Mouse (Mus musculus) ovary, postnatal 14 days (tissue): ENCODE data around the gene Keap1.
"Not testable (repeated sequence)": the region's sequence is repeated elsewhere in the genome, so short reads cannot be mapped to it uniquely, and the experiment has no call there.

Experiments used
- DNase-seq: peaks from one replicate; pipeline ENCODE4 v3.0.0; 2022; ENCODE audit warnings: low spot score

Gene Keap1

DNA sequence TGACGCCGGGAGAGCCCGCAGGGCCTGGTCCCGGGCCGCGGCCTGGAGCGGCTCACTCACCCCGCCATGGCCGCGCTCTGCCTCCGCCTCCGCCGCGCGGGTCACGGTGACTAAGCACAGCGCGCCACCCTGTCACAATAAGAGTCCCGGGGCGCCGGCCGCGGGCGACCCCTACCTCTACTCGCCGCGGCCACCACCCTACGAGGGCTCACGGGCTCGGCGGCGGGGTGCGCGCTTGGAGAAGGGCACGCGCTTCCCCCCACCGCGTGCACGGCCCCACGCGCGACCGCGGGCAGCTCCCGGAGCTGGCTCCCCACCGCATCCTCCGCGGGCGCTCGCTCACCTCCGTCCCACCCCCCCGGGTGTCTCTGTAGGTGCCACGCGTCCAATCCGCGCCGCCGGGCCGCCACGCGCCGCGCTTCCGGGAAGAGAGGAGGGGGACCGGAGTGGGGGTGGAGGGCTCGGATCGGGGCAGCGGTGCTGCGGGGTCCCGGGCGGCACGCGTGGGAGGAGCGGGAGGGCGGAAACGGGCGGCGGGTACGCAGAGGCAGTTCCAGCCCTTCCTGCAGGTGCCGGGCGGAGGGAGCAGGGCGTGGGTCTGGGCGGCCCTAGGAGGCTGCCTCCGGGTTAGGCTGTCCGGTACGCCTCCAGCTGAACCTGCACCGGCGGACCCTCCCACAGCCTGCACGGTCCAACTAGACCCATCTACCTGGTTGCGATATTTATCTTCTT, at the start of gene Keap1:
Gene Keap1, minus strand, starts transcription at position 629 of the 732 bp plus-strand sequence.
- DNase-seq, result peak; percentile 72

DNA sequence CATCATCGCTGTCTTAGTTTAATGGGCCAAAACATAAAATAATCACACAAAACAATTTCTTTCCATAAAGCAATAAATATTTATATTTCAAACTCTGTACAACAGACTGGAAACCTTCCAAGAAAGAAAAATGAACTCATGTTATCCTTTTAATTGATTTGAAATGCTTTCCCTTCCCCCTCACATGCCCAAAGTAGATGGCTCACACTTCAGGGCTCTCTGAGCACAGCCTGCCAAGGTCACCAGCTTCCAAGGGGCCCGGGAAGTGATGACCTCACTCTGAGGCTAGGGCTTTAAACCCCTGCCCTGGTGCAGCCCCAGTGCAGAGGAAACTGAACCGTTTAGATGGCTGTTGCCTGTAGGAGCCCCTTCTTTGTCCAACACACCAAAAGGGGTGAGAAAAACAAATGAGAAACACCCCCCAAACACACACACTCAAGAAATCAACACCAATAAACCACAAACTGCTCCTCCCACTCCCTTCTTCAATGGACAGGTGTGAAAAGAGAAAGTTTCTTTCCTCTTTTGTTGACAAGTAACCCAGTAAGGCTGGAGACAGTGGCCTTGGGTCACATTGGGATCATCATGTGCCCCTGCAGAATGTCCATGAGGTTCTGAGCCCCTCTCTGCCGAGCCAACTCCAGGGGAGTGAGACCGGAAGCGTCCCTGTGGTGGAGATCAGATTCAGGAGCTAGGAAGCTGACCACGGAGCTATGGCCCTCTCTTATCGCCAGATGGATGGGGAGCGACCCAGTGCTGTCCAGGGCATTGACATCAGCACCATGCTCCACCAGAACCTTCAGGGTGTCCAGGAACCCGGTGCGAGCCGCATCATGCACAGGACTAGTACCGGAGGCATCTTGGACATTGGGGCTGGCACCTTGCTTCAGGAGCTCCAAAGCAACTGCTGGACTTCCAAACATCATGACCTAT, 49.5 kb upstream of the Keap1 start:
- no peak for DNase-seq

DNA sequence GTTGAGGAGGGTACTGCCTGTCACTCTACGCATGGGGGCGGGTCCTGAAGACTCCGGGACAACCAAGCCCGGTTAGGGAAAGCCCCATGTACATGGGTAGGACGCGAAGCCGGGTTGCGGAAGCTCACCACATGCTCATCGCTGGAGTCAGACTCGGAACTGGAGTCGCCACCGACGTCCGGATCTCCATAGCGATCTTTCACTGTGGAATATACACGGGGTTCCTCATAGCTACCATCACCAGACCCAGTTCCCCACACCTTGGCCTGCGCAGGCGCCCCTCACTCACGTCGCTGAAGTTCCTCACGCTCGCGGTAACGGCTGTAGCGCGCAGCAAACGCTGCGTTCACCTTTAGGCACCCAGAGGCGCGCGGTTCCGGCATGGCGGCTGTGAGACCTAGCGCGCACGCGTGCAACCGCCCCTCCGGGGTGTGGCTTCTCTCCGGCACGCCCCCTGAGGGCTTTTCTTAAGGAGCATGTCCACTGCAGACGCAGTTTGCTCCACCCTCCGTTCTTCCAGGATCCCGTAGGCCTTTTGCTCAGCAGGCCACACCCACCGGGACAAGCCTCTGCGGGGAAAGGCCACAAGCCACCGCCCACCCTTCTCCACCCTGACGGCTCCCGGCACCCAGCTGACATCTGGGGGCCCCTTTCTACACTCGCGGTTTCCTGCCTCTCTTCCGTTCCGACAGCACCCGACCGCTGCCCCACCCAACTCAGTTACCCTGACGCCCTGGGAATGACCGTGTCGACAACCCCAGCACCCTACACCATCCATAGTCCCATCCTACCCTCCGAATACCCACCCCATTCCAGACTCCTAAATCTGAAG, 48.6 kb upstream of the Keap1 start, which contains the start of gene Kri1:
Gene Kri1, minus strand, starts transcription at position 399 of the 832 bp plus-strand sequence.
- DNase-seq, result peak; percentile 96

DNA sequence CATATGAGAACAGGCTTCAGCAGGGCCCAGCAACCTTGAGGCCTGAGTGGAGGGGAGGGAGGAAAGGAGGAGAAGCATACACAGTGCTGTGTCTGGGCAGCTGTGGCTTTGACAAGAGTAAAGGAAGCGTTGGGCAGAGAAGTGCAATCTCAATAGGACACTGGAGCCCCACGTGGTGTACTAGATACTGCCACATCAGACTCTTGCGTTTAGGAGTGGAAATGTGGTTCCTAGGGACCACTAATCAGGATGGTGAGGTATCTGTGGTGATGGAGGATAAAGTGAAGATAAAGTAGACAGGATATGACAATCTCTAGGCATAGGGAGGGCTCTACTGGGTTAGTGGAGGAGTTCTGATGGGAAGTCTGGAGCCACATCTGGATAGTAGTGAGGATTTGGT, 47.6 kb upstream of the Keap1 start:
- DNase-seq, result no peak

DNA sequence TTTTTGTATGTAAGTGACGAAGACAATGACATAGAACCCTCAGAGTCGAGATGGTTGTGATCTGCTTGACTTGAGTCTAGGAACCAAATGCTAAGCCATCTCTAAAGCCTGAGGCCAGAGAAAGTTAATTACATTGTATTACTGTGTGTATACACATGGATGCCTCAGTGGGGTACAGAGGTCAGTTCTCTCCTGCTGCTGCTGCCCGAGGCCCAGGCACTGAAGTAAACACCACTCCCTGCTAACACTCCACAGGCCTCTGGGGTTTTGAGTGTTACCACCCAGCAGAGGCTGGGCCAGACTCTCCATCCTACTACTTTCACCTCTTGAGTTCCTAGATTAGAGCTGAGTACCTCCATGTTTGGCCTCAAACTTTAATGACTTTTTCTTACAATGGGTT, 44.8 kb upstream of the Keap1 start:
- DNase-seq, result no peak

DNA sequence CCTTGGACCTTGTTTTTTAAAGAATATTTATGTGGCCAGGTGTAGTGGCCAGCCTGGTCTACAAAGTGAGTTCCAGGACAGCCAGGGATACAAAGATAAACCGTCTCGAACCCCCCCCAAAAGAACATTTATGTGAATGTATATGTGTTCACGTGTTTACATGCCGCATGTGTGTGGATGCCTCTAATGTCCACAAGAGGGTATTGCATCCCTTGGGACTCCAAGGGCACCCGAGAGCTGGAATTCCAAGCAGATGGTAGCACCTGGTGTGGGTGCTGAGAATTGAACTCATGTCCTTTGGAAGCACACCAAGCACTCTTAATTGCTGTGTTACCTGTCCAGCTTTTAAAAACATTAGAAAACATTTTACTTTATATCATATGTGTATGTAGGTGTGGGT, 44.4 kb upstream of the Keap1 start:
- no peak for DNase-seq

DNA sequence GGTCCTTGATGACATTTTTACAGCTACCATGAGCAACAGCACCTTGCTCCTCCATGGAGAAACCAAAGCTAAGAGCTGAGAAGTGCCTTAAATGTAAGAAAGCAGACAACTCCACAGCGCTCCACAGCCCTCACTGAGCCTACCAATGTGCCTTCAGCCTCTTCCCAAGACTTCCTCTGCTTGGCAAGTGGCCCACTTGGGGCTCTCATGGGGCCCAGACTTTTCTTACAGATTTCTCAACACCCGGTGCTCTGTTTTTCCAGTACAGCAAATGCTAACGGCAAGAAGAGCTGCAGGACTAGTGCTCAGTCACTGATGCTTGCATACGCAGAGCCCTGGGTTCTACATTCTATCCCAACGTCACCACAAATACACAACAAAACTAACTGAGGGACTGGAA, 38.6 kb upstream of the Keap1 start:
- no peak for DNase-seq

DNA sequence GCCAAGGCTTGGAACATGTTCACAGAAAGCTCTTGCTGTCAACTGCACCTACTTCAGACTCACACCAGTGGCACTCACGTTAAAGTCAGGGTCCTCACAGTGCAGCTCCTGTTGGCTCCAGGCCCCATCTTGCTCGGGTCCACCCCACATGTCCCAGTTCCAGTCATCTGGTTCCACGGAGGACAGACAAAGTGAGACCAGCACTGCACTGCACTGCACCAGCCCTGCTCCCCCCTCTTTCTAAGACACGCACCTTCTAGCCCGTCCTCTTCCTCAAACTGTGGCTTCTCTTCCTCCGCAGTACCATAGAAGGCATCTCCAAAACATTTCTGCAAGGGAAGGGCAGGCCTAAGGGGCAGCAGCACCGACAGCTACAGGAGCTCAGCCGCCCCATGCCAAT, 37.1 kb upstream of the Keap1 start:
- no peak for DNase-seq

DNA sequence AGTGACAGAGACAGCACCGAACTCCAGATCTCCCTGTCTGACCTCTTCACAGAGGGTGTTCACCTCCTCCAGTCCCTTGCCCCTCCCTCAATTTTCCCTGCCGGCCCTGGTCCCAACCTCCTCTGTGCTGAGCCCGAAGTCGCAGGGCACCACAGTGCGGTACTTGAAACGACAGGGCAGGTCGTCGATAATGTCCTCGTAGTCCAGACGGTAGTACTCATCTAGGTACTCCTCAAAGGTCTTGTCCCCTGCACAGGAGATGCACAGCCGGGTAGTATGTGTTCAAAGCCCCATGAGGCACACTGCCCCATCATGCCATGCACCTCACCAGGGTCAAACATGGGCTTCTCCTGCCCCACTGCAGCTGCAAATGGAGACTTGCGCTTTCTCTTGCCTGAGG, 36.6 kb upstream of the Keap1 start:
- no peak for DNase-seq

DNA sequence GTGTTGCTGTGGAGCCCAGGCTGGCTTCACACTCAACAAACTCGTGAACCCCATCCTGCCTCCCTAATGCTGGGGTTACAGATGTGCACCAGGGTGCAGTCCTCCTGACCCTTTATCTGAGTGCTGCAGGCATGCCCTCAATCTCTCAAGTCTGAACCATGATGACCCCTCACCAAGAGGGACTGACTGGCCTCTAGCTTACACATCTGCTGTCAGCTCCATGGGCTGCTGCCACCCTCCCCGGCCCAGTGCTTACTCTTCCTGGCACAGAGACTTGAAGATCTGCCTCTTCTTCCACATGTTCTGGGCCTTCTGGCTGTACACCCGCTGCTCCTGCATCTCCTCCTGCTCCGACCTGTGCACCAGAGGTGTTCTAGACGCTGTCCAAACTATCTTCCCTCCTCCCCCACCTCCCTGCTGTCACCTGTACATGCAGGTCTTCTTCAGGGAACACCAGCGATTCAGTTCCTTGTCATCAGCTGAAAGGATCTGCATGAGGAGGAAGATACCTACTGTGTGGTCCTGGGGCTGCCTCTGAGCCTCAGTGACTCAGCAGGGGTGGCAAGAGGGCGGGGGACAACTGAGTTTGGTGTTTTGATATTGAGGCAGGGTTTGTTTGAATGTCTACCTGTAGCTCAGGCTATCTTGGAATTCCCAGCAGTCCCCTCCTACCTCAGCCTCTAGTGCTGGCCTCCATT, 36.0 kb upstream of the Keap1 start:
- no peak for DNase-seq

DNA sequence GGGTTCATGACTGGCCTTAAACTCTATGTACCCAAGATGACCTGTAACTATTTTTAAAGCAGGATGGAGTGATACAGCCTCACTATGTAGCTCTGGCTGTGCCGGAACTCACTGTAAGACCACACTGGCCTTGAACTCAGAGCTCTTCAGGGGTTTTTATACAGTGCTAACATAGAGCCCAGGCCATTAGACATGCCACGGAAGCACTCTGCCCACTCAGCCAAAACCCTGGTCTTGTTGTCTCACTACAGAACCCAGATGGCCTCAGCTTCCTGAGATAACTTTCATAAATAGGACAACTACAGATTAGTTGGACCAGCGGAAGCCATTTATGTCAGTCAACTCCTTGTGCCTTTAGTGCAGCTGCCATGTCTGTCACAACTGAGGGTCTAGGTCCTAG, 35.2 kb upstream of the Keap1 start:
- no peak for DNase-seq

DNA sequence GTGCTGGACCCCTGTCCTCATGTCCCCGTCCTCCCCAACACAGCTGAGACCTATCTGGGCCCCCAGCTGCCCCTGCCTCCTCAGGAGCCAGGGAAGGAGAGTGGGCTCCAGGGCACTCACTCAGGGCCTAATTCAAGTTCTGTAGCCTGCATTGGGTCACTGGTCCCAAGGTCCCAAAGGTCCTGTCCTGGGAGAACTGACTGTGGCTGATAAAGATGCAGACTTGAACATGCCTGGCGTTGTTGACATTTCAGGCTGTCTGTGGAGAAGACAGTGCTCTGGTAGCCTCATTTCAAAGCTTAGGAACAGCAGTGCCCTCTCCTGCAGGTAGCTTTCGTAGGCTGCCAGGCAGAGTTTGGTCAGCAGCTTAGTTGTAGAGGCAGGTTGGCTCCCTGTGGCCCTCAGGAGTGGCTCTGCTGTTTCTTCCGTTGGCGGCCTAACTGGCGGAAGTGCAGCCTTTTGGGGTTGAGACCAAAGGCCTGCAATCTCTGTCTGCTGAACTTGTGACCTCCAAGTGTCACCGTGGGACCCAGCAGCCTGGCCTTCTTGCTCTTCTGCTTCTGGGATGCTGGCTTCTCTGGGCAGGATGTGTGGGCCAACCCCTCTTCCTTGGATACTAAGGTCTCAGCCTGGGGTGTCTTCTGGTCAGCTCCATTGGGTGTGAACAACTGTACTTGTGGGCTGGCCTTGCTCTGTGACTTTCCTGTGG, 34.5 kb upstream of the Keap1 start:
- no peak for DNase-seq

DNA sequence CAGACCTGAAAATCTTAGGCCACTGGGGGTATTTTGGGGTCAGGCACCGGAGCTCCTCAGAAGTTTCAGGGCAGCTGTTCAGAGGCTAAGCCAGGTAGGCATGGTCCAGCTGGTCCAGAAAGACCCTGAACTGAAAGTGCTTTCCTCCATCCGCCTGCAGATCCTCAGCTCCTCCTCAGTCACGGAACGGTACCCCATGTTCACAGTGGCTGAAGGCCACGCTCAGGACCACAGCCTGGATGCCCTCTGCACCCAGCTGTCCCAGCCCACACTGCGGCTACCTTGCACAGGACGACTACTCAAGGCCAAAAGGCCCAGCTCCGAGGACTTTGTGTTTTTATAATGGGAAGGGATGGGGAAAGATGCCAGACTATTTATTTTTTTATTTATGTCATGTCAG, 33.9 kb upstream of the Keap1 start:
- no peak for DNase-seq

DNA sequence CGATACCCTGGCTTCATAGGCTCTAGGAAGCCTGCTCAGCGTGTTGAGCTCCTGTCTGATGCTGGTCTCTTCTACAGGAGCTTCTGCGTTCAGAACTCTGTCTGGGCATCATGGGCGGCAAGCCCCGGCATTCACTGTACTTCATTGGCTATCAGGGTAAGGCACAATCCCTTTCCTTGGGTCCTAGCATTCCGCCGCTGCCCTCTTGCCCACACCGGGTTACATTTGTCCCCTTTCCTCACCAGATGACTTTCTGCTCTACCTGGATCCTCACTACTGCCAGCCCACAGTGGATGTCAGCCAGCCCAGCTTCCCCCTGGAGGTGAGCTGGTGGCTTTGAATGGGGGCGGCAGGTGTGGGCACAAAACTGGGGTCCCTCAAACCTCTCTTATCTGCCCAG, 33.2 kb upstream of the Keap1 start:
- no peak for DNase-seq

DNA sequence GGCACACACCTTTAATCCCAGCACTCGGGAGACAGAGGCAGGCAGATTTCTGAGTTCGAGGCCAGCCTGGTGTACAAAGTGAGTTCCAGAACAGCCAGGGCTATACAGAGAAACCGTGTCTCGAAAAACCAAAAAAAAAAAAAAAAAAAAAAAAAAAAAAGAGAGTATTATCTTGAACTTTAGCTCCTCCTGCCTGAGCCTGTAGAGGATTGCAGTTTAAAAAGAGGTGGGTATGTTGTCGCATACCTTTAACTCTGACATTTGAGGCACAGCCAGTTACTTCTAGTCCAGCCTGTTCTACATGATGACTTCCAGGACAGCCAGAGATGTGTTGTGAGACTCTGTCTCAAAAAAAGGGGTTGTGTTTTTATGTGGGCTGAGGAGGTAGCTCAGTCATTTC, 30.4 kb upstream of the Keap1 start:
- DNase-seq, result not testable (repeated sequence)

DNA sequence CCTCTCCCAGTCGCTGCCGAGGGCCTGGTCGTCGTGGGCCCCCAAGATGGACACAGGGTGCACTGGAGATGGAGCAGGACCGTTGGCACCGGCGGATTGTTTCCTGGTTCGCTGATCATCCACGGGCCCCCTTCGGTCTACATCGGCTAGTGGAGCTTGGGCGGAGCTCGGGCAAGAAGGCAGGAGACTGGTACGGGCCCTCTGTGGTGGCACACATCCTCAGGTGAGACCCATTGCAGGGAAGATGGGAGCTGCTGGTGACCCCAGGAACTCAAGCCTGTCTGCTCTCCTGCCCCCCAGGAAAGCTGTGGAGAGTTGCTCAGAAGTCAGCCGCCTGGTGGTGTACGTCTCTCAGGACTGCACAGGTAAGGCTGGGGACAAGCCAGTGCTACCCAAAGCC, 29.1 kb upstream of the Keap1 start:
- DNase-seq, result no peak

DNA sequence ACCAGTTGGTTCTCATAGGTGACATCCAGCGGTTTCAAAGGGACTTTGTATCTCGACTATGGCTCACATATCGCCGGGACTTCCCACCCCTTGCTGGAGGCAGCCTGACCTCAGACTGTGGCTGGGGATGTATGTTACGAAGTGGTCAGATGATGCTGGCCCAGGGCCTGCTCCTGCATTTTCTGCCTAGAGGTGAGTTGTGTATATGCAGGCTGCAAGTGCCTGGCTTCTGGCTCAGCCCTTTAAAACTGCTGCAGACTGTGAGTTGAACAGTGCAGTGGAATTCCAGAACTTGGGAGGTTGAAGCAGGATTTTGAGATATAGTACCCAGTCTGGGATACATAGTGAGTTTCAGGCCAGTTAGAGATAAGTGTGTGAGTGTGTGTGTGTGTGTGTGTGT, 27.7 kb upstream of the Keap1 start:
- DNase-seq, result no peak

DNA sequence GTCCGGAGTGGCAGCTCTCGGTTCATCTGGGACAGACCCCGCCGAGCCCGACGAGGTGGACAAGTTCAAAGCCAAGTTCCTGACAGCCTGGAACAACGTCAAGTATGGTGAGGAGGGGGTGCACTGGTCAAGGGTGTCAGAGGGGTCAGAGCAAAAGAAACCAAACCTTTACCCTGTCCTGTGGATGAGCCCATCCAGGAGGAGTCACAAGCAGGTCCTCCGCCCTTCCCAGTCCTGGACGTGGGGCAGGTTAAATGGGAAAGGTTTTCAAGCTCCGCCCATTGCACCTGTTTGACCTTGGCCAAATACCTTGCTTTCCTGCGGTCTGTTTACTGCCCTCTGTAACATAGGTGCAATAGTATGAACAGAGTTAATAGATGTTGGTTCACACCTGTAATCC, 26.4 kb upstream of the Keap1 start:
- DNase-seq, result no peak

DNA sequence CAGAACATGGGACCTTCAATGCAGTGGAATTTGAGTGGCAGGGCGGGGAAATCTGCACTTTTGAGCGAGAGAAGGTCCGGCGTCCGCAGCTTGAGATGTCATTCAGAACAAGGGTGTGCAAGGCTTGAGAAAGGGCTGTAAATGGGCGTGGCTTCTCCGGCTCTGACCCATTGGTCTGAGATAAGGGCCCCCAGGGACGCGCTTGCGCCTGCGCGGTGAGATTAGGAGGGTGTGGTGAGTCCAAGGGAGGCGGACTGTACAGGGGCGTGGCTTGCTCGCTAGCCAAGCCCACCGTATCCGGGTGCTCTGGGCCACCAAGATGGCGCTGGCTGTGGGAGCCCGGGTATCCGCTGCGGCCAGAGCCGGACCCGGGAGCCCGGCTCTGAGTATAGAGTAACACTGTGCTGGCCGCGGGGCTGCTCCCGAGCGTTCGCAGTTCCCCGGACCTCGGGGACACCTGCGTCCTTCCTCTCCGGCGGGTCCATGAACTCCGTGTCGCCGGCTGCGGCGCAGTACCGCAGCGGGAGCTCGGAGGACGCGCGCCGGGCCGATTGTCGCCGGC, 25.9 kb upstream of the Keap1 start, which contains the start of gene Atg4d:
Gene Atg4d, plus strand, starts transcription at position 294 of the 562 bp plus-strand sequence.
- peak; percentile 97 for DNase-seq

DNA sequence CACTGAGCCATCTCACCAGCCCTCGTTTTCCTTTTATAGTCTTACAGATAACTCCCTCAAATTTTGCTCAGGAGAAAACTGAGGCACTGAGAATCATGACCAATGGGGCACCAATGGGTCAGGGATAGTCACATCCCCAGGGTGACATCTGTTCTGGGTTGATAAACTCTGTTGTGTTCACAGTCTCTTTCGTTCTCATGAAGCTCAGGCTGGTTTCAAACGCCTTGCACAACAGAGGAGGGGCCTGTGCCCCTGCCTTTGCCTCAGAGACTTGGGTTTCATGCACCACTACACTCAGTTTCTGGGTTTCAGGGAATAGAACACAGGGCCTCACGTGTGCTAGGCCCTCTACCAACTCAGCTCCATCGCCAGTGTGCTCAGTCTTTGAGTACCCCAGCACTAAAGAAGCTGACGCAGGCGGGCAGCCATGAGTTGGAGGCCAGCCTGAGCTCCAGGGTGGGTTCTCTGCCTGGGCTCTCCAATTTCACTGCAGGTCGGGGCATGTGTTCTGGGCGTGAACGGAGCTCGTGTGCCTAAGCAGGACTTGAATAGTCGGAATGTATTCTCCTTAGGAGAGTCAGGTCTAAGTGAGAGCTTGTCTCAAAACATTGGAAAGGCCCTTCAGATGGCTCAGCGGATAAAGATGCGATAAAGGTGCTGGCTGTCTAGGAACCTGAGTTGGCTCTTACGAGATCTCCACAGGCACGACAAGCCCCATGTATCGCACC, 25.3 kb upstream of the Keap1 start:
- no peak for DNase-seq
